Mouse (Mus musculus) liver, embryonic 14.5 days (tissue): Measurements from ENCODE around the gene Adrm1. TPM values are rescaled to one million over a fixed set of nuclear protein-coding genes. Genes with fewer than 3 reads are reported as not detected.

Source experiments
- ATAC-seq: fragments of 200-750 bp; cut with Nextera tagmentation; 2 replicates; pipeline ENCODE4 v1.8.0; 2017; ENCODE audit warnings: moderate number of reproducible peaks, mild to moderate bottlenecking, moderate library complexity; ENCODE audit not compliant: insufficient read depth
- DNase-seq, 3 experiments: peaks; one replicate each; pipeline ENCODE4 v3.0.0-alpha.2; 2012 to 2013; ENCODE audit warnings: low read depth in 3 of 3, low spot score in 3 of 3
- H3K27ac ChIP-seq: fragments of 300-500 bp; sonication (generic); 2 replicates; pipeline ENCODE4 v1.5.1; 2014; ENCODE audit warnings: moderate library complexity, mild to moderate bottlenecking, control low read depth, inconsistent platforms
- H3K27me3 ChIP-seq: fragments of 300-500 bp; sonication (generic); 2 replicates; pipeline ENCODE4 v1.6.1; 2014; ENCODE audit warnings: mild to moderate bottlenecking, low read length, moderate library complexity; ENCODE audit not compliant: control insufficient read depth, insufficient read depth
- H3K36me3 ChIP-seq: fragments of 300-500 bp; sonication (generic); replicated peaks from 2 replicates; pipeline ENCODE4 v1.6.1; 2014; ENCODE audit warnings: low read depth; ENCODE audit not compliant: control insufficient read depth, insufficient read depth
- H3K4me1 ChIP-seq, 2 experiments: fragments of 200-500 bp in 1 of 2; fragments of 300-500 bp in 1 of 2; sonication (generic) in 1 of 2; replicated peaks; 2 replicates each; pipeline ENCODE4 v1.6.1; 2012 to 2014; ENCODE audit warnings: antibody characterized with exemption in 1 of 2, inconsistent platforms in 1 of 2, low read length in 1 of 2; ENCODE audit not compliant: control insufficient read depth in 2 of 2, insufficient read depth in 2 of 2
- H3K4me2 ChIP-seq: fragments of 300-500 bp; sonication (generic); 2 replicates; pipeline ENCODE4 v1.6.1; 2014; ENCODE audit warnings: low read depth, mild to moderate bottlenecking, control low read depth, moderate library complexity
- H3K4me3 ChIP-seq, 2 experiments: fragments of 200-500 bp in 1 of 2; fragments of 300-500 bp in 1 of 2; sonication (generic) in 1 of 2; 2 replicates each; pipeline ENCODE4 v1.5.1; 2012 to 2014; ENCODE audit warnings: low read depth in 2 of 2, low read length in 2 of 2, mild to moderate bottlenecking in 2 of 2, control low read depth in 1 of 2, inconsistent platforms in 1 of 2, moderate library complexity in 1 of 2; ENCODE audit not compliant: insufficient read depth in 1 of 2
- H3K9ac ChIP-seq: fragments of 300-500 bp; sonication (generic); replicated peaks from 2 replicates; pipeline ENCODE4 v1.6.1; 2014; ENCODE audit warnings: mild to moderate bottlenecking, control low read depth, moderate library complexity
- H3K9me3 ChIP-seq: fragments of 300-500 bp; sonication (generic); 2 replicates; pipeline ENCODE4 v1.6.1; 2016; ENCODE audit warnings: low read length, mixed read lengths; ENCODE audit not compliant: control insufficient read depth
- CTCF ChIP-seq: IDR thresholded peaks from 2 replicates; pipeline ENCODE4 v1.5.1; 2016; ENCODE audit warnings: antibody characterized with exemption, low read depth, control low read depth
- EP300 ChIP-seq: IDR thresholded peaks from 2 replicates; pipeline ENCODE4 v1.6.1; 2016; ENCODE audit warnings: antibody characterized with exemption, low read depth
- WGBS: fragments of 180-500 bp; shearing (Covaris S2); extraction: QIAGEN DNeasy Blood & Tissue Kit; methylation state at CpG from one replicate; pipeline ENCODE4 v1.1.7; 2014; ENCODE audit not compliant: insufficient replicate concordance; 5-methylcytosine and 5-hydroxymethylcytosine counted together
- polyA plus RNA-seq, 2 experiments: library from polyadenylated mRNA; depleted of rRNA in 1 of 2; stranded (reverse) in 1 of 2; unstranded in 1 of 2; fragments of >200 nt; fragmentation: Nextera tagmentation in 1 of 2; extraction: Ambion mirVana in 1 of 2; gene quantifications; 2 replicates each; pipeline versions ENCODE4 v1.2.1 to v1.2.3; 2012 to 2014

The Adrm1 gene
- polyA plus RNA-seq, 2 experiments: 51.7 to 77.8 TPM

- DNase-seq (no peak), ATAC-seq (no peak)
- 76% methylated on average over 2 of the region's 2 CpGs for WGBS
- Histone ChIP-seq H3K9me3 (no peaks in the 10 kb centered on the region), H3K36me3 (no peaks in the 10 kb centered on the region), H3K9ac (no peak overlapping the region), H3K27me3 (no peaks in the 10 kb centered on the region), H3K4me3 (no peak overlapping the region), H3K27ac (no peak overlapping the region), H3K4me1 (no peaks in the 10 kb centered on the region), H3K4me2 (no peak overlapping the region)
- TF ChIP-seq EP300: no peak
- TF ChIP-seq CTCF: no peak
These were observed 34.6 kb downstream of the Adrm1 start for GRCm38 (mm10) chr2:180205956-180206280.

DNA sequence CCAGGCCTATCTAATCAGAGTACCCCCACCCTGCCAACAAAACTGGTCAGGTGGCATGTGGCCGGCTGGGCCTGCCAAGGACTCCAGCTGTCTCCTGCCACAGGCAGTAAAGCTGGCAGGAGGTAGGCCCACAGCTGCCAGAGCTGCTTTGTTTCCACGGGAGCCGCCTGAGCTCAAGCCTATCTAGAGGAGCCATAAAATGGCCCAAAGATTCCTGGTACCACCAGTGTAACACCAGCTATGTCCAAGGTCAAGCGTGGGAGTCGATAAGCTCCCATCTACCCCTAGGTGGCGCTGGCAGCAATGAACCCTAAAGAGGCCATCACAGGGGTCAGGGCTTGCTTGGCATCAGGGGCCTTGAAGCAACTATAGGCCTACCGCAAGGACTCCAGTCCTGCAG, 36.6 kb downstream of the Adrm1 start:
- H3K4me1 ChIP-seq: no peaks in the 10 kb centered on the region
- DNase-seq (no peak), ATAC-seq (no peak)
- 59% methylated on average over 7 of the region's 7 CpGs for WGBS
- no peak overlapping the region for H3K27ac ChIP-seq
- no peaks in the 10 kb centered on the region for H3K36me3 ChIP-seq
- H3K9ac ChIP-seq: no peak overlapping the region
- H3K4me3 ChIP-seq: no peak overlapping the region
- no peak for TF ChIP-seq EP300
- peak; percentile 78 for TF ChIP-seq CTCF
- no peaks in the 10 kb centered on the region for H3K9me3 ChIP-seq
- no peak overlapping the region for H3K4me2 ChIP-seq
- H3K27me3 ChIP-seq: no peaks in the 10 kb centered on the region

DNA sequence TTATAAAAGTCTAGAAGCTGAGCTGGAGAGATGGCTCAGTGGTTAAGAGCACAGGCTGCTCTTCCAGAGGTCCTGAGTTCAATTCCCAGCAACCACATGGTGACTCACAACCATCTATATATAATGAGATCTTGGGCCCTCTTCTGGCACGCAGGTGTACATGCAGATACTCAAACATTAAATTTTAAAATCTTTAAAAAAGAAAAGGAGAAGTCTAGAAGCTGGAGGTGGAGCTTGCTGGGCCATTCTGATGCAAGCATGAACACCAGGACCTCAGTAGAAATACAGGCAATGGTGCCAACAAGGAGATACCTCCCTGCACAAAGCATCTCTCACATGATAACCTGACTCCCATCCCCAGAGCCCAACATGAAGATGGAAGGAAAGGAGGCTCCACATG, 37.7 kb downstream of the Adrm1 start:
- H3K36me3 ChIP-seq: no peaks in the 10 kb centered on the region
- H3K27ac ChIP-seq: no peak overlapping the region
- WGBS: 38% methylated on average over 1 of the region's 1 CpGs
- ATAC-seq: no peak
- TF ChIP-seq CTCF (no peak), EP300 (no peak)
- H3K4me1 ChIP-seq: no peaks in the 10 kb centered on the region
- no peak overlapping the region for H3K4me3 ChIP-seq
- DNase-seq: no peak
- no peaks in the 10 kb centered on the region for H3K27me3 ChIP-seq
- H3K9me3 ChIP-seq: no peaks in the 10 kb centered on the region
- no peak overlapping the region for H3K9ac ChIP-seq
- no peak overlapping the region for H3K4me2 ChIP-seq

- 75% methylated on average over 3 of the region's 3 CpGs for WGBS
- ATAC-seq (no peak), DNase-seq (no peak)
- no peaks in the 10 kb centered on the region for H3K36me3 ChIP-seq
- H3K27me3 ChIP-seq: no peaks in the 10 kb centered on the region
- no peaks in the 10 kb centered on the region for H3K4me1 ChIP-seq
- no peak overlapping the region for H3K4me2 ChIP-seq
- H3K4me3 ChIP-seq: no peak overlapping the region
- no peak overlapping the region for H3K27ac ChIP-seq
- TF ChIP-seq EP300 (no peak), CTCF (peak; percentile 37; the same call in 1 of the 2 replicates)
- no peaks in the 10 kb centered on the region for H3K9me3 ChIP-seq
- H3K9ac ChIP-seq: no peak overlapping the region
These were observed 41.0 kb downstream of the Adrm1 start for GRCm38 (mm10) chr2:180212255-180212654.

GRCm38 (mm10) chr2:180214352-180214978, 43.2 kb downstream of the Adrm1 start:
- no peak overlapping the region for H3K4me2 ChIP-seq
- TF ChIP-seq EP300 (no peak), CTCF (no peak)
- no peaks in the 10 kb centered on the region for H3K4me1 ChIP-seq
- no peak for ATAC-seq
- no peak overlapping the region for H3K4me3 ChIP-seq
- H3K9ac ChIP-seq: no peak overlapping the region
- H3K9me3 ChIP-seq: no peaks in the 10 kb centered on the region
- H3K27ac ChIP-seq: no peak overlapping the region
- H3K36me3 ChIP-seq: no peaks in the 10 kb centered on the region
- WGBS: 77% methylated on average over 4 of the region's 4 CpGs
- no peaks in the 10 kb centered on the region for H3K27me3 ChIP-seq
- DNase-seq: no peak
